Mouse (Mus musculus): ENCODE measurements at regions not wholly inside any gene's neighbourhood (a gene's known extent, or its start where the extent isn't known, plus 50 kb on each side); places are given as distances from the start of the nearest gene placed in this dataset.
"Not testable (repeated sequence)": the region's sequence is repeated elsewhere in the genome, so short reads cannot be mapped to it uniquely, and the experiment has no call there.

DNA sequence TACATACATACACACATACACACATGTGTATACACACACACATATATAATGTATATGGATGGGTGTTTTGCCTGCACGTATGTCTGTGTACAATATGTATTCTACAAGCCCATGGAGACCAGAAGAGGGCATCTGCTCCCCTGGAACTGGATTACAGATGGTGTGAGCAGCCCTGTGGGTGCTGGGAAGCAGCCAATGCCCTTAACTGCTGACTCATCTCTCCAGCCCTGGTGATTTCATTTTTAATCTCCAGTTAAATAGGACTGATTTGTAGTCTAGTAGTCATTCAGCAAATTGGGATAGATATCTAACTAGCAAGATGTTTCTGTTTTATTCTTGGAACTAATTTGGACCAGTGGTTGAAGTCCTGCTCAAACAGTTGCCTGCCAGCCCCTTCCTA lies 94.1 kb downstream of the H2al2a start:
- H3K9ac ChIP-seq (ENCODE audit: low read length), result no peak overlapping the region
- H3K36me3 ChIP-seq (ENCODE audit: control insufficient read depth, insufficient read depth, low read length), result no peaks in the 10 kb centered on the region
- no peaks in the 10 kb centered on the region for H3K9me3 ChIP-seq (ENCODE audit: control insufficient read depth, low read length)
- H3K27me3 ChIP-seq (ENCODE audit: control insufficient read depth, insufficient read depth, low read length), result no peaks in the 10 kb centered on the region
- DNase-seq (ENCODE audit: low spot score), result no peak
- H3K4me2 ChIP-seq (ENCODE audit: low read depth, low read length, severe bottlenecking), result no peak overlapping the region
- H3K4me3 ChIP-seq (ENCODE audit: low read depth, low read length), result no peak overlapping the region
- no peak for ATAC-seq (replicated peaks; ENCODE audit: low FRiP score)
- H3K4me1 ChIP-seq (replicated peaks; ENCODE audit: control insufficient read depth, insufficient read depth, low read length), result no peaks in the 10 kb centered on the region
- 87% methylated on average over 1 of the region's 1 CpGs for WGBS
- H3K27ac ChIP-seq (ENCODE audit: low read depth, low read length), result no peak overlapping the region

DNA sequence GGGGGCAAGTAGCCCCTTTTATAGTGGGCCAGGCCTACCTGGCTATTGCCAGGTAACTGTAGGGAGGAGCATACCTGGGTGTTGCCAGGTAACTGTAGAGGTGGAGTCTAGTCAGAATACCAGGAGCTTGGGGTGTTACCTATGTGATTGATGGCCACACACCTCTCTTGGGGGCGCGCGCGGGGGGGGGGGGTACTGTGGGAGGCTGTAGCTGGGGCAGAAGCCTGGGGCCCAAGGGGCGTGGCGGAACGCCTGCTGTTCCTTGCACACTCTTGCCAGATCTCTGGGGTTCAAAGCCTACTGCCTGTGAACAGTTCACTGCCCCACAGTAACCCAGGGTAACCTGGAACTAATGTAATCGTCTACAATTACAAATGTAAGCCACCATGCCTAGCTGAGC lies 96.6 kb downstream of the H2al2a start:
- H3K27ac ChIP-seq (ENCODE audit: low read depth, low read length), result no peak overlapping the region
- H3K9ac ChIP-seq (ENCODE audit: low read length), result no peak overlapping the region
- H3K36me3 ChIP-seq (ENCODE audit: control insufficient read depth, insufficient read depth, low read length), result no peaks in the 10 kb centered on the region
- H3K4me3 ChIP-seq (ENCODE audit: low read depth, low read length), result no peak overlapping the region
- DNase-seq (ENCODE audit: low spot score), result no peak
- H3K4me1 ChIP-seq (replicated peaks; ENCODE audit: control insufficient read depth, insufficient read depth, low read length), result no peaks in the 10 kb centered on the region
- no peak overlapping the region for H3K4me2 ChIP-seq (ENCODE audit: low read depth, low read length, severe bottlenecking)
- ATAC-seq (replicated peaks; ENCODE audit: low FRiP score), result no peak
- 59% methylated on average over 8 of the region's 8 CpGs for WGBS
- no peaks in the 10 kb centered on the region for H3K9me3 ChIP-seq (ENCODE audit: control insufficient read depth, low read length)
- H3K27me3 ChIP-seq (ENCODE audit: control insufficient read depth, insufficient read depth, low read length), result no peaks in the 10 kb centered on the region

DNA sequence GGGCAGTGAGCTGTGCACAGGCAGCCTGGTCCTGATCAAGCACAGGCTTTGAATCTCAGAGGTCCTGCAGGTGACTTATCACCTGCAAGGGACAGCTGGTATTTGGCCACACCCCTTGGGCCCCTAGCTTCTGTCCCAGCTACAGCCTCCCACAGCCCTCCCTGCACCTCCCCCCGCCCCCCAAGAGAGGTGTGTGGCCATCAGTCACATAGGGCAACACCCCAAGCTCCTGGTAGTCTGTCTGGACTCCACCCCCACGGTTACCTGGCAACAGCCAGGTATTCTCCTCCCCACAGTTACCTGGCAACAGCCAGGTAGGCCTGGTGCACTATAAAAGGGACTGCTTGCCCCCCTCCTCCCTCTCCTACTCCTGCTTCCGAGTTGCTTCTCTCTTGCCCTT lies 98.0 kb downstream of the H2al2a start:
- Histone ChIP-seq H3K27me3 (ENCODE audit: control insufficient read depth, insufficient read depth, low read length) (no peaks in the 10 kb centered on the region), H3K4me3 (ENCODE audit: low read depth, low read length) (no peak overlapping the region), H3K27ac (ENCODE audit: low read depth, low read length) (no peak overlapping the region), H3K4me2 (ENCODE audit: low read depth, low read length, severe bottlenecking) (no peak overlapping the region), H3K36me3 (ENCODE audit: control insufficient read depth, insufficient read depth, low read length) (no peaks in the 10 kb centered on the region), H3K9me3 (ENCODE audit: control insufficient read depth, low read length) (no peaks in the 10 kb centered on the region), H3K4me1 (replicated peaks; ENCODE audit: control insufficient read depth, insufficient read depth, low read length) (no peaks in the 10 kb centered on the region), H3K9ac (ENCODE audit: low read length) (no peak overlapping the region)
- 25% methylated on average over 3 of the region's 3 CpGs for WGBS
- DNase-seq (ENCODE audit: low spot score), result no peak
- ATAC-seq (replicated peaks; ENCODE audit: low FRiP score), result no peak

DNA sequence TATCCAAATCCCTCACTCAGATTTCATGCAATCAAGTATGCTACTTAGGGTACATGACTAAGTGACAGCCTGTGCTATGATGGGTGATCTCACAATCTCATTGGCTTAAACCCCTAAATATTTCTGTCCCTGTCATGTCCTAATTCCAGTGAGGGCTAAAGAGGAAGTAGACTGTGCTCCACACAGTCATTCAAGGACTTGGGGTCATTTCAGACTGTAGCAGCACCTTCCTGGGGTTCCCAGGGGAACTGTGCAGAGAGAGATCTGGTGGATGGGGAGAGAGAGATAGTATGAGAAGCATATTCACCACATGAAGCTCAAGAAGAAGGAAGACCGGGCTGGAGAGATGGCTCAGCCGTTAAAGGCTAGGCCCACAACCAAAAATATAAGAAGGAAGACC lies 100.7 kb downstream of the H2al2a start:
- Histone ChIP-seq H3K4me3 (ENCODE audit: low read depth, low read length) (no peak overlapping the region), H3K9me3 (ENCODE audit: control insufficient read depth, low read length) (no peaks in the 10 kb centered on the region), H3K4me1 (replicated peaks; ENCODE audit: control insufficient read depth, insufficient read depth, low read length) (no peaks in the 10 kb centered on the region), H3K36me3 (ENCODE audit: control insufficient read depth, insufficient read depth, low read length) (no peaks in the 10 kb centered on the region), H3K27ac (ENCODE audit: low read depth, low read length) (no peak overlapping the region), H3K4me2 (ENCODE audit: low read depth, low read length, severe bottlenecking) (no peak overlapping the region), H3K27me3 (ENCODE audit: control insufficient read depth, insufficient read depth, low read length) (no peaks in the 10 kb centered on the region), H3K9ac (ENCODE audit: low read length) (no peak overlapping the region)
- ATAC-seq (replicated peaks; ENCODE audit: low FRiP score), result no peak
- DNase-seq (ENCODE audit: low spot score), result no peak
- WGBS, result 94% methylated on average over 2 of the region's 2 CpGs

DNA sequence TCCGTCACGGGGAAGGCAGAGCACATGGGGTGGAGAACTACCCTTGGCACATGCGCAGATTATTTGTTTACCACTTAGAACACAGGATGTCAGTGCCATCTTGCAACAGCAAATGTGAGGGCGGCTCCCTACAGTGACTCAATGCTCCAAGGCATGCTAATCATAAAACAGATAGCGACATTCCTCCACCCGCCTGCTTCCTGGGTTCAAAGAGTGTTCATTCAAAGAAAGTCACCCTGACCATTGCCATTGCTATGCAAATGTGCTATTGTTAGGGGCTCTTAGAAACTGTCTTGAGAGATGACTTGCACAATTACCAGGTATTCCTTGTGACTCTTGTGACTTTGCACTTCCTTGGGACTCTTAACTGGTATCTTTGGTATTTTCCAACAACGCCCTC lies 104.1 kb downstream of the H2al2a start:
- 94% methylated on average over 7 of the region's 7 CpGs for WGBS
- not testable (repeated sequence) for H3K36me3 ChIP-seq (ENCODE audit: control insufficient read depth, insufficient read depth, low read length); H3K9me3 ChIP-seq (ENCODE audit: control insufficient read depth, low read length); H3K27ac ChIP-seq (ENCODE audit: low read depth, low read length); H3K9ac ChIP-seq (ENCODE audit: low read length); H3K4me2 ChIP-seq (ENCODE audit: low read depth, low read length, severe bottlenecking); DNase-seq (ENCODE audit: low spot score); ATAC-seq (replicated peaks; ENCODE audit: low FRiP score); H3K27me3 ChIP-seq (ENCODE audit: control insufficient read depth, insufficient read depth, low read length); H3K4me3 ChIP-seq (ENCODE audit: low read depth, low read length); H3K4me1 ChIP-seq (replicated peaks; ENCODE audit: control insufficient read depth, insufficient read depth, low read length)

DNA sequence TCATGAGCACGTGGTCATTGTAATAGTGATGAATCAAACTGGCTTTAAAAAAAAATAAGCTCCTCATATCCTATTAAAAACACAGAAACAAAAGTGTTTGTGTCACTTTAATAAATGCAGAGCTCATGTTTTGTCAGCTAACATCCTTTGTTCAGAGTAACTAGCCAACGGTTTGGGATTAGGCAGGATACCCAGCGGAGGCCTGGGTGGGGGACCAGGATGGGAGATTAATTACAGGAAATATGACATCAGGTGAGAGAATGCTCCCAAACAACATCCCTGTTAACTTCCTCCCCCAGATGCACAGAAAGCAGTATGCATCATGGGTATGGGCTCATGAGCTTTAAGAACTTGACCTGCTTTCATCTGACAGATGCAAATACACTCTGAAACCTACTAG lies 109.1 kb downstream of the H2al2a start:
- no peaks in the 10 kb centered on the region for H3K4me1 ChIP-seq (replicated peaks; ENCODE audit: control insufficient read depth, insufficient read depth, low read length)
- no peak overlapping the region for H3K4me3 ChIP-seq (ENCODE audit: low read depth, low read length)
- no peaks in the 10 kb centered on the region for H3K27me3 ChIP-seq (ENCODE audit: control insufficient read depth, insufficient read depth, low read length)
- WGBS, result 29% methylated on average over 3 of the region's 3 CpGs
- H3K4me2 ChIP-seq (ENCODE audit: low read depth, low read length, severe bottlenecking), result no peak overlapping the region
- H3K27ac ChIP-seq (ENCODE audit: low read depth, low read length), result no peak overlapping the region
- H3K9me3 ChIP-seq (ENCODE audit: control insufficient read depth, low read length), result no peaks in the 10 kb centered on the region
- no peak for ATAC-seq (replicated peaks; ENCODE audit: low FRiP score)
- H3K36me3 ChIP-seq (ENCODE audit: control insufficient read depth, insufficient read depth, low read length), result no peaks in the 10 kb centered on the region
- H3K9ac ChIP-seq (ENCODE audit: low read length), result no peak overlapping the region
- no peak for DNase-seq (ENCODE audit: low spot score)

DNA sequence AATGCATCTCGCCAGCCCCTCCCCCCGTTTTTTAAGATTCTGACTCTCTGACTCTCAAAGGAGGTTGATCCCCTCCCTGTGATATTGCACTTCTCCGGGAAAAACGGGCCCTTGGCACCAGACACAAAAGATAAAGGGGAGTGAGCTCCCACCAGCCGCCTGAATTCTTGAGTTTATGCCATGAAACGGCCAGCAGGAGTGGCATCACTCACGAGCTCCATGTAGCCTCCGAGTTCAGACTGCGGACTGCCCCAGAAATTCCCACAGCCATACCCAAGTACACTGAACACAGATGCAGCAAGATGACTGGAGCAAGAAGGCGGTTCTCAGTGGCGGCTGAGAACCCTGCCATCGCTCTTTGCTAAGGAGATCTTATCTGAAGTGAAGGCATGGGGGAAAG lies 114.4 kb downstream of the H2al2a start:
- Histone ChIP-seq H3K36me3 (ENCODE audit: control insufficient read depth, insufficient read depth, low read length) (no peaks in the 10 kb centered on the region), H3K9me3 (ENCODE audit: control insufficient read depth, low read length) (no peaks in the 10 kb centered on the region), H3K27me3 (ENCODE audit: control insufficient read depth, insufficient read depth, low read length) (no peaks in the 10 kb centered on the region), H3K4me3 (ENCODE audit: low read depth, low read length) (no peak overlapping the region), H3K9ac (ENCODE audit: low read length) (no peak overlapping the region), H3K27ac (ENCODE audit: low read depth, low read length) (no peak overlapping the region), H3K4me2 (ENCODE audit: low read depth, low read length, severe bottlenecking) (no peak overlapping the region), H3K4me1 (replicated peaks; ENCODE audit: control insufficient read depth, insufficient read depth, low read length) (no peaks in the 10 kb centered on the region)
- DNase-seq (ENCODE audit: low spot score) (no peak), ATAC-seq (replicated peaks; ENCODE audit: low FRiP score) (no peak)
- 85% methylated on average over 12 of the region's 12 CpGs for WGBS

DNA sequence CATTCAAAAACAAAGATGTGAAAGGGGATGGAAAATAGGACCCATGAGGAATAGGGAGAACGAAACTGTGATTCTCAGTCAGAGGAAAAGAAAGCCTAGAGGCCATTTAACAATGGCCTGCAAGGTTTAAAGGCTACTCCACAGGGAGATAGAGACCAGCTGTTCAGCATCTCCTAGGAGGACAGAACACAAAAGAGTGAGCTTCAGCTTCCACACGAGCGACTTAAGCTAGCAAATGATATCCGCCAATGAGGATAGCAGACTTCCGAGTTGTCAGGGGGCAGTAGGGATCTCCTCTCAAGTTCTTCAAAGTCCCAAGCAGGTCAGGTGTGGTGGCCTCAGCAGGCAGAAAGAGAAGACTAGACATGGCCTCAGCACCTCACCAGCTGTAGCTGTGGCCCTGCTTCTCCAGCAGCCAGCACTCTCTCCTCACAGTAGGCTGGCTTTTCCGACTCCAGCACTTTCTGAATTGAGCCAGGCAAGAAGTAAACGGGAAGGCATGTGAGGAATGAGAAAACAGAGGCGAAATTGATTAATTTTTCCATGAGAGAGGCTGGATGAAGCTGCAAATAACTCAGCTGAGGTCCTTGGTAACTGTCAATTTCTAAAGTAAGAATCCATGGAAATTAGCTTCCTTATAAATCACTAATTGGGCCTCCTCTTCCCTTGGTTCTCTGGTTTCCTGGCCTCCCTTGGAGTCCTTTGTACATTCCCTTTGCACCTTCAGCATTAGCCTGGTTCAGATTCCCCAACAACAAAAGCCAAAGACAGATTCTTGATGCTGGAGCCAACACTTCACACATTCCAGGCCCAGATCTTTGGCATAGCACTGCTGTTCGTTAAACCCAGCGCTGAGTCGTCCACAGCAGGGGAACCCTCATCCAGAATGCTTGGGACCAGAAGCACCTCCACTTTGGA lies 115.7 kb downstream of the H2al2a start:
- H3K9me3 ChIP-seq (ENCODE audit: control insufficient read depth, low read length), result no peaks in the 10 kb centered on the region
- no peaks in the 10 kb centered on the region for H3K27me3 ChIP-seq (ENCODE audit: control insufficient read depth, insufficient read depth, low read length)
- no peak overlapping the region for H3K4me3 ChIP-seq (ENCODE audit: low read depth, low read length)
- 0 out of 2 replicates have a peak overlapping the region, but pooled peaks have one; percentile 7 for H3K27ac ChIP-seq (ENCODE audit: low read depth, low read length)
- H3K36me3 ChIP-seq (ENCODE audit: control insufficient read depth, insufficient read depth, low read length), result no peaks in the 10 kb centered on the region
- no peaks in the 10 kb centered on the region for H3K4me1 ChIP-seq (replicated peaks; ENCODE audit: control insufficient read depth, insufficient read depth, low read length)
- H3K9ac ChIP-seq (ENCODE audit: low read length), result no peak overlapping the region
- H3K4me2 ChIP-seq (ENCODE audit: low read depth, low read length, severe bottlenecking), result no peak overlapping the region
- peak; percentile 70 for ATAC-seq (replicated peaks; ENCODE audit: low FRiP score)
- no peak for DNase-seq (ENCODE audit: low spot score)
- 19% methylated on average over 11 of the region's 11 CpGs for WGBS

DNA sequence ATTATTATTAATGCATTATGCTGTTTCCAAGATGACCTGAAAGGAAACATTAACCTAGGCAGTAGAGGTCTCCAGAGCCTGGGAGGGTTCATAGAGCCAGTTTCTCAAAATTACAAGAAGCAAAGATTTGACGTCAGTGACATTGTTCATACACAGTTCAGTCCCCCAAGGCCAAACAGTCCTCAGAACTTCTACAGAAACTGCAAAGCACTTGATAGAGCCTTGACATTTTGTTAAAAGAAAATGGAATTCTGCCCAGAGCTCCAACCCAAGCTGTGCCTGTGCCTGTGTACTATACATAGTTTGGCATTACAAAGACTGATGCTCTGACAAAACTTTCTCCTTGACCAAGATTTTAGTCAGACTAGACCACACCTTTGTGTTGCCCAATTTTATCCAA lies 118.9 kb downstream of the H2al2a start:
- Histone ChIP-seq H3K4me1 (replicated peaks; ENCODE audit: control insufficient read depth, insufficient read depth, low read length) (no peaks in the 10 kb centered on the region), H3K27me3 (ENCODE audit: control insufficient read depth, insufficient read depth, low read length) (no peaks in the 10 kb centered on the region), H3K4me2 (ENCODE audit: low read depth, low read length, severe bottlenecking) (no peak overlapping the region), H3K4me3 (ENCODE audit: low read depth, low read length) (no peak overlapping the region), H3K36me3 (ENCODE audit: control insufficient read depth, insufficient read depth, low read length) (no peaks in the 10 kb centered on the region), H3K9ac (ENCODE audit: low read length) (no peak overlapping the region), H3K27ac (ENCODE audit: low read depth, low read length) (no peak overlapping the region), H3K9me3 (ENCODE audit: control insufficient read depth, low read length) (no peaks in the 10 kb centered on the region)
- 89% methylated on average over 1 of the region's 1 CpGs for WGBS
- no peak for ATAC-seq (replicated peaks; ENCODE audit: low FRiP score)
- DNase-seq (ENCODE audit: low spot score), result no peak
